Mouse (Mus musculus) neural tube, embryonic 15.5 days (tissue): ENCODE data around the gene Egfl6. TPM values are rescaled to one million over a fixed set of nuclear protein-coding genes. Genes with fewer than 3 reads are reported as not detected.

ENCODE experiments used
- ATAC-seq: fragments of 200-750 bp; cut with Nextera tagmentation; 2 replicates; pipeline ENCODE4 v1.8.0; 2017; ENCODE audit warnings: mild to moderate bottlenecking, moderate TSS enrichment, moderate library complexity; ENCODE audit not compliant: low FRiP score
- H3K27ac ChIP-seq: fragments of 300-500 bp; sonication (generic); replicated peaks from 2 replicates; pipeline ENCODE4 v1.5.1; 2015; ENCODE audit warnings: mild to moderate bottlenecking, inconsistent platforms
- H3K27me3 ChIP-seq: fragments of 300-500 bp; sonication (generic); replicated peaks from 2 replicates; pipeline ENCODE4 v1.6.1; 2015; ENCODE audit warnings: inconsistent platforms
- H3K36me3 ChIP-seq: fragments of 300-500 bp; sonication (generic); 2 replicates; pipeline ENCODE4 v1.6.1; 2015; ENCODE audit warnings: inconsistent platforms
- H3K4me1 ChIP-seq: fragments of 300-500 bp; sonication (generic); 2 replicates; pipeline ENCODE4 v1.6.1; 2015; ENCODE audit warnings: inconsistent platforms
- H3K4me2 ChIP-seq: fragments of 300-500 bp; sonication (generic); 2 replicates; pipeline ENCODE4 v1.6.1; 2015; ENCODE audit warnings: inconsistent platforms, mild to moderate bottlenecking, moderate library complexity
- H3K4me3 ChIP-seq: fragments of 300-500 bp; sonication (generic); replicated peaks from 2 replicates; pipeline ENCODE4 v1.5.1; 2015; ENCODE audit warnings: mild to moderate bottlenecking, inconsistent platforms
- H3K9ac ChIP-seq: fragments of 300-500 bp; sonication (generic); replicated peaks from 2 replicates; pipeline ENCODE4 v1.6.1; 2015; ENCODE audit warnings: mild to moderate bottlenecking, inconsistent platforms
- H3K9me3 ChIP-seq: fragments of 300-500 bp; sonication (generic); replicated peaks from 2 replicates; pipeline ENCODE4 v1.6.1; 2016; ENCODE audit warnings: inconsistent platforms
- WGBS: fragments of 180-500 bp; shearing (Covaris S2); methylation state at CpG from one replicate; pipeline ENCODE4 v1.1.7; 2015; ENCODE audit warnings: mixed read lengths; 5-methylcytosine and 5-hydroxymethylcytosine counted together
- polyA plus RNA-seq: library from polyadenylated mRNA; unstranded; fragments of >200 nt; fragmentation: Nextera tagmentation; extraction: Ambion mirVana; gene quantifications from 2 replicates; pipeline ENCODE4 v1.2.1, GENCODE M21; 2015

Gene Egfl6
- 5.6 and 6.6 TPM in 2 replicates for polyA plus RNA-seq

- H3K9me3 ChIP-seq: no peaks in the 10 kb centered on the region
- H3K27me3 ChIP-seq: peaks cover 16% of the 10 kb centered on the region; the same call in 1 of the 2 replicates
- H3K4me2 ChIP-seq: peak within 1 kb of the TSS; percentile 86
- ATAC-seq: peak; percentile 76
- no peak within 1 kb of the TSS for H3K27ac ChIP-seq
- 30% methylated on average over 30 of the region's 39 CpGs for WGBS
- peak within 1 kb of the TSS; percentile 45 for H3K4me3 ChIP-seq
- no peaks in the 10 kb centered on the region for H3K4me1 ChIP-seq
- H3K36me3 ChIP-seq: no peaks in the 10 kb centered on the region
- H3K9ac ChIP-seq: peak within 1 kb of the TSS; percentile 40
Measured at GRCm38 (mm10) chrX:166584947-166585824, at the start of gene Egfl6. TSS of gene Egfl6 (minus strand) at chrX:166585720.

- H3K9ac ChIP-seq: no peak overlapping the region
- no peaks in the 10 kb centered on the region for H3K9me3 ChIP-seq
- 47% methylated on average over 3 of the region's 3 CpGs for WGBS
- no peak overlapping the region for H3K4me3 ChIP-seq
- no peaks in the 10 kb centered on the region for H3K4me1 ChIP-seq
- H3K4me2 ChIP-seq: no peak overlapping the region
- 0 out of 2 replicates have a peak, but pooled peaks have one; percentile 3 for ATAC-seq
- H3K27ac ChIP-seq: no peak overlapping the region
- H3K27me3 ChIP-seq: peaks cover 6% of the 10 kb centered on the region
- no peaks in the 10 kb centered on the region for H3K36me3 ChIP-seq
Measured at GRCm38 (mm10) chrX:166626866-166627570, 41.5 kb upstream of the Egfl6 start.

DNA sequence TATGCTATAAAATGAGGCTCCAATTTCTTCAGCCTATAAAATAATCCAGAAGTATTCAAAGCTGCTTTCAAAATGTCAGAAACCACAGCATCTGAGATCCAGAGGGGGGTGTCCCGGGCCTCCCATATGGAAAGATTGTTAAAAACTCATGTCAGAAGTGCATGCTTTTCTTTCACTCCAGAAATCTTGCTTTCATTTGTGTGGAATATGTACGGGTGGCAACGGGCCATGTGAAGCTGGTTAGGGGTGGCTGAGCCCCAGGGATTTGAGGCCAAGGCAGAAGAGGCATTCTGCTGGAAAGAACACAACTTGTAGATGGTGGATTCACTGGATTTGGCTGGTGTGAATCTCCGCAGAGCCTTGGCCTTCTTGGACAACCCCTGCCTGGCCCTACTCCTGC, 40.7 kb upstream of the Egfl6 start:
- ATAC-seq: no peak
- Histone ChIP-seq H3K27ac (no peak overlapping the region), H3K4me3 (no peak overlapping the region), H3K36me3 (no peaks in the 10 kb centered on the region), H3K9ac (no peak overlapping the region), H3K9me3 (no peaks in the 10 kb centered on the region), H3K27me3 (peaks cover 6% of the 10 kb centered on the region), H3K4me2 (no peak overlapping the region), H3K4me1 (no peaks in the 10 kb centered on the region)
- WGBS: 87% methylated on average over 4 of the region's 4 CpGs

- Histone ChIP-seq H3K4me1 (no peaks in the 10 kb centered on the region; the same call in 1 of the 2 replicates), H3K27ac (no peak overlapping the region), H3K36me3 (no peaks in the 10 kb centered on the region), H3K27me3 (peaks cover 16% of the 10 kb centered on the region), H3K9me3 (no peaks in the 10 kb centered on the region), H3K4me2 (no peak overlapping the region), H3K4me3 (no peak overlapping the region), H3K9ac (no peak overlapping the region)
- ATAC-seq: no peak
- WGBS: 55% methylated on average over 3 of the region's 3 CpGs
Measured at GRCm38 (mm10) chrX:166623176-166623575, 37.7 kb upstream of the Egfl6 start.

GRCm38 (mm10) chrX:166621560-166622301, 36.2 kb upstream of the Egfl6 start:
- no peak overlapping the region for H3K9ac ChIP-seq
- no peak overlapping the region for H3K27ac ChIP-seq
- WGBS: 51% methylated on average over 9 of the region's 9 CpGs
- no peaks in the 10 kb centered on the region; the same call in 1 of the 2 replicates for H3K4me1 ChIP-seq
- H3K9me3 ChIP-seq: no peaks in the 10 kb centered on the region; the same call in 1 of the 2 replicates
- H3K36me3 ChIP-seq: no peaks in the 10 kb centered on the region
- H3K4me3 ChIP-seq: no peak overlapping the region
- peaks cover 16% of the 10 kb centered on the region for H3K27me3 ChIP-seq
- no peak overlapping the region; the same call in 1 of the 2 replicates for H3K4me2 ChIP-seq
- no peak; the same call in 1 of the 2 replicates for ATAC-seq

- 28% methylated on average over 6 of the region's 6 CpGs for WGBS
- ATAC-seq: no peak
Measured at GRCm38 (mm10) chrX:166620900-166621299, 35.4 kb upstream of the Egfl6 start.

GRCm38 (mm10) chrX:166619084-166619483, 33.6 kb upstream of the Egfl6 start:
- Histone ChIP-seq H3K27ac (no peak overlapping the region), H3K9ac (no peak overlapping the region), H3K4me3 (no peak overlapping the region), H3K36me3 (no peaks in the 10 kb centered on the region), H3K4me1 (no peaks in the 10 kb centered on the region; the same call in 1 of the 2 replicates), H3K27me3 (peaks cover 19% of the 10 kb centered on the region; the same call in 1 of the 2 replicates), H3K9me3 (no peaks in the 10 kb centered on the region; the same call in 1 of the 2 replicates), H3K4me2 (no peak overlapping the region)
- WGBS: 82% methylated on average over 4 of the region's 4 CpGs
- ATAC-seq: no peak

More at GRCm38 (mm10) chrX:166620900-166621299, 35.4 kb upstream of the Egfl6 start:
- Histone ChIP-seq H3K27ac (no peak overlapping the region), H3K27me3 (peaks cover 16% of the 10 kb centered on the region; the same call in 1 of the 2 replicates), H3K4me1 (no peaks in the 10 kb centered on the region; the same call in 1 of the 2 replicates), H3K4me3 (no peak overlapping the region), H3K9me3 (no peaks in the 10 kb centered on the region; the same call in 1 of the 2 replicates), H3K36me3 (no peaks in the 10 kb centered on the region), H3K4me2 (no peak overlapping the region), H3K9ac (no peak overlapping the region)

- H3K9me3 ChIP-seq: no peaks in the 10 kb centered on the region; the same call in 1 of the 2 replicates
- WGBS: 59% methylated on average over 7 of the region's 7 CpGs
- no peak overlapping the region for H3K4me3 ChIP-seq
- H3K4me1 ChIP-seq: no peaks in the 10 kb centered on the region
- peaks cover 11% of the 10 kb centered on the region; the same call in 1 of the 2 replicates for H3K27me3 ChIP-seq
- H3K36me3 ChIP-seq: no peaks in the 10 kb centered on the region
- no peak overlapping the region for H3K9ac ChIP-seq
- no peak for ATAC-seq
- no peak overlapping the region for H3K27ac ChIP-seq
- no peak overlapping the region for H3K4me2 ChIP-seq
Measured at GRCm38 (mm10) chrX:166615191-166615590, 29.7 kb upstream of the Egfl6 start.

GRCm38 (mm10) chrX:166576111-166576510, 9.4 kb downstream of the Egfl6 start:
- Histone ChIP-seq H3K4me3 (no peak overlapping the region), H3K4me2 (no peak overlapping the region), H3K4me1 (no peaks in the 10 kb centered on the region), H3K9me3 (no peaks in the 10 kb centered on the region), H3K36me3 (no peaks in the 10 kb centered on the region), H3K9ac (no peak overlapping the region), H3K27ac (no peak overlapping the region), H3K27me3 (peaks cover 8% of the 10 kb centered on the region; the same call in 1 of the 2 replicates)
- WGBS: 69% methylated on average over 1 of the region's 1 CpGs
- no peak for ATAC-seq

DNA sequence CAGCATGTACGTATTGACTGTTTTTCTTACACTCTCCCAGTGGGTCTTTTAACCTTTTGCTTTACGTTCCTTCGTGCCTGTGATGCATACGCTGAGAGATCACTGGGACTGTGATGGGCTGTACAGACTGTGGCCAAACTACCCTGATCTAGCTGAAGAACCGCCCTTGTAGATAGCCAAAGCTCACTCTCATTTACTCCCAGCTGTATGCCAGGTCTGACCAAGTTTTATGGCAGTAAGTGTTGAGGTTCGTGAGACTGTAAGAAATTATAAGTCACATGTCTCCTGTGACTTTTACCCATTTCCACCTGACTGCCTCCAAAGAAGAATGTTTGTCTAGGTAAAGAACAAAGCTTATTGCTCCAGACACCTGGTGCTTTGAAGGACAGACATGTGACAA, 19.5 kb downstream of the Egfl6 start:
- H3K36me3 ChIP-seq: no peaks in the 10 kb centered on the region
- 86% methylated on average over 6 of the region's 6 CpGs for WGBS

GRCm38 (mm10) chrX:166565401-166565800, 20.1 kb downstream of the Egfl6 start:
- Histone ChIP-seq H3K4me2 (no peak overlapping the region), H3K4me3 (no peak overlapping the region), H3K36me3 (no peaks in the 10 kb centered on the region), H3K4me1 (no peaks in the 10 kb centered on the region), H3K27ac (no peak overlapping the region), H3K9ac (no peak overlapping the region), H3K27me3 (0 out of 2 replicates have a peak, but pooled peaks cover 4% of the 10 kb centered on the region), H3K9me3 (no peaks in the 10 kb centered on the region)
- 61% methylated on average over 5 of the region's 5 CpGs for WGBS
- no peak for ATAC-seq

More for the DNA sequence above, 19.5 kb downstream of the Egfl6 start:
- ATAC-seq: no peak
- Histone ChIP-seq H3K27ac (no peak overlapping the region), H3K4me3 (no peak overlapping the region), H3K27me3 (0 out of 2 replicates have a peak, but pooled peaks cover 4% of the 10 kb centered on the region), H3K9ac (no peak overlapping the region), H3K9me3 (no peaks in the 10 kb centered on the region), H3K4me2 (no peak overlapping the region), H3K4me1 (no peaks in the 10 kb centered on the region)
